Mouse (Mus musculus) liver, adult 2 months (tissue): ENCODE measurements around the gene Samd4b. TPM values are rescaled to one million over a fixed set of nuclear protein-coding genes. Genes with fewer than 3 reads are reported as not detected.
"Not testable (repeated sequence)": the region's sequence is repeated elsewhere in the genome, so short reads cannot be mapped to it uniquely, and the experiment has no call there.

ENCODE experiments used
- DNase-seq: peaks from one replicate; pipeline ENCODE4 v3.0.0-alpha.2; 2011; ENCODE audit warnings: low read depth, low spot score; ENCODE audit errors: extremely low read depth
- H3K27ac ChIP-seq: fragments of 200-500 bp; replicated peaks from 2 replicates; pipeline ENCODE4 v1.5.1; 2012; ENCODE audit warnings: low read depth, mild to moderate bottlenecking, control low read depth, inconsistent platforms, low read length; ENCODE audit not compliant: insufficient read depth
- H3K27me3 ChIP-seq: fragments of 200-500 bp; 2 replicates; pipeline ENCODE4 v1.6.1; 2012; ENCODE audit warnings: mild to moderate bottlenecking, moderate library complexity, low read length, inconsistent platforms; ENCODE audit not compliant: control insufficient read depth, insufficient read depth
- H3K36me3 ChIP-seq: fragments of 200-500 bp; 2 replicates; pipeline ENCODE4 v1.6.1; 2012; ENCODE audit warnings: low read length, inconsistent platforms; ENCODE audit not compliant: control insufficient read depth, insufficient read depth
- H3K4me1 ChIP-seq: fragments of 200-500 bp; 2 replicates; pipeline ENCODE4 v1.6.1; 2011; ENCODE audit warnings: low read length; ENCODE audit not compliant: control insufficient read depth, insufficient read depth
- H3K4me3 ChIP-seq: fragments of 200-500 bp; 2 replicates; pipeline ENCODE4 v1.5.1; 2011; ENCODE audit warnings: low read depth, mild to moderate bottlenecking, control low read depth, low read length, moderate library complexity; ENCODE audit not compliant: insufficient read depth
- H3K79me2 ChIP-seq: fragments of 200-500 bp; 2 replicates; pipeline ENCODE4 v1.6.1; 2012; ENCODE audit warnings: inconsistent platforms, mild to moderate bottlenecking, low read length, moderate library complexity; ENCODE audit not compliant: control insufficient read depth, insufficient read depth
- H3K9ac ChIP-seq: fragments of 200-500 bp; 2 replicates; pipeline ENCODE4 v1.6.1; 2012; ENCODE audit warnings: low read depth, mild to moderate bottlenecking, control low read depth, inconsistent platforms, low read length
- CTCF ChIP-seq: fragments of 200-500 bp; IDR thresholded peaks from 2 replicates; pipeline ENCODE4 v1.5.1; 2011; ENCODE audit warnings: low read depth, low read length, control low read depth
- POLR2A ChIP-seq: fragments of 200-500 bp; IDR thresholded peaks from 2 replicates; pipeline ENCODE4 v1.6.1; 2011; ENCODE audit warnings: low read length, control low read depth; ENCODE audit not compliant: insufficient read depth; ENCODE audit errors: extremely low read depth
- WGBS: fragments of 180-500 bp; shearing (Covaris S2); methylation state at CpG from one replicate; pipeline ENCODE4 v1.1.7; 2018; 5-methylcytosine and 5-hydroxymethylcytosine counted together
- polyA plus RNA-seq: library from polyadenylated mRNA; depleted of rRNA; stranded (reverse); fragments of >200 nt; gene quantifications from 2 replicates; pipeline ENCODE4 v1.2.3, GENCODE M21; 2012
- total RNA-seq: library from RNA; depleted of rRNA; stranded (reverse); fragments of >200 nt; gene quantifications from 2 replicates; pipeline ENCODE4 v1.2.3, GENCODE M21; 2014

The Samd4b gene
- total and polyA plus RNA-seq, 2 experiments = 4.1 to 27.0 TPM

- no peak within 1 kb of the TSS; the same call in 1 of the 2 replicates for H3K27ac ChIP-seq
- peaks cover 21% of the 10 kb centered on the region for H3K36me3 ChIP-seq
- under 1% methylated on average over 58 of the region's 58 CpGs for WGBS
These were observed 205.3 kb downstream of the Samd4b start, which contains the start of the genes Med29 and Paf1 for GRCm38 (mm10) chr7:28392429-28393271. Med29 (minus strand) TSS chr7:28392708. Paf1 (plus strand) TSS chr7:28392951.

GRCm38 (mm10) chr7:28390331-28390730, 207.6 kb downstream of the Samd4b start:
- no peak for DNase-seq
- peaks cover 5% of the 10 kb centered on the region for H3K36me3 ChIP-seq
- peaks cover 14% of the 10 kb centered on the region for H3K4me1 ChIP-seq
- H3K4me3 ChIP-seq = no peak overlapping the region
- no peak overlapping the region for H3K9ac ChIP-seq
- WGBS = 100% methylated on average over 3 of the region's 3 CpGs
- no peak for TF ChIP-seq POLR2A
- peaks cover 15% of the 10 kb centered on the region; the same call in 1 of the 2 replicates for H3K79me2 ChIP-seq
- no peak overlapping the region for H3K27ac ChIP-seq
- no peaks in the 10 kb centered on the region for H3K27me3 ChIP-seq

More at GRCm38 (mm10) chr7:28392429-28393271, 205.3 kb downstream of the Samd4b start, which contains the start of the genes Med29 and Paf1:
- H3K9ac ChIP-seq = peak within 1 kb of the TSS; percentile 92
- peak; percentile 100 for DNase-seq
- H3K27me3 ChIP-seq = no peaks in the 10 kb centered on the region
- TF ChIP-seq POLR2A (peak; percentile 96), CTCF (no peak)
- H3K79me2 ChIP-seq = peaks cover 15% of the 10 kb centered on the region; the same call in 1 of the 2 replicates
- peak within 1 kb of the TSS; percentile 92 for H3K4me3 ChIP-seq
- H3K4me1 ChIP-seq = peaks cover 11% of the 10 kb centered on the region

- not testable (repeated sequence) for DNase-seq, H3K27me3 ChIP-seq, H3K36me3 ChIP-seq, H3K9ac ChIP-seq, H3K27ac ChIP-seq, H3K4me3 ChIP-seq, H3K79me2 ChIP-seq
- peaks cover 19% of the 10 kb centered on the region for H3K4me1 ChIP-seq
- 89% methylated on average over 7 of the region's 7 CpGs for whole genome bisulfite sequencing
These were observed 210.6 kb downstream of the Samd4b start for GRCm38 (mm10) chr7:28387384-28387783.

- not testable (repeated sequence) for H3K36me3 ChIP-seq, H3K9ac ChIP-seq, DNase-seq, H3K4me3 ChIP-seq, H3K27ac ChIP-seq, H3K79me2 ChIP-seq, H3K27me3 ChIP-seq
- WGBS = 76% methylated on average over 6 of the region's 6 CpGs
- peaks cover 22% of the 10 kb centered on the region for H3K4me1 ChIP-seq
These were observed 211.1 kb downstream of the Samd4b start for GRCm38 (mm10) chr7:28386877-28387276.

- Histone ChIP-seq H3K4me1 (peaks cover 18% of the 10 kb centered on the region; the same call in 1 of the 2 replicates), H3K9ac (no peak overlapping the region), H3K27me3 (no peaks in the 10 kb centered on the region), H3K27ac (peak overlapping the region; percentile 11), H3K4me3 (no peak overlapping the region), H3K36me3 (no peaks in the 10 kb centered on the region), H3K79me2 (peaks cover 5% of the 10 kb centered on the region; the same call in 1 of the 2 replicates)
- TF ChIP-seq CTCF = peak; percentile 99
- TF ChIP-seq POLR2A = no peak
- WGBS = 0% methylated on average over 4 of the region's 4 CpGs
- DNase-seq = peak; percentile 70
These were observed 211.5 kb downstream of the Samd4b start for GRCm38 (mm10) chr7:28386462-28386861.

- no peak overlapping the region for H3K9ac ChIP-seq
- peaks cover 5% of the 10 kb centered on the region; the same call in 1 of the 2 replicates for H3K79me2 ChIP-seq
- peak overlapping the region; percentile 11 for H3K27ac ChIP-seq
- TF ChIP-seq CTCF = no peak
- no peak for TF ChIP-seq POLR2A
- H3K4me1 ChIP-seq = peaks cover 18% of the 10 kb centered on the region; the same call in 1 of the 2 replicates
- 59% methylated on average over 7 of the region's 7 CpGs for WGBS
- H3K36me3 ChIP-seq = no peaks in the 10 kb centered on the region
- H3K4me3 ChIP-seq = no peak overlapping the region
- peak; percentile 54 for DNase-seq
- no peaks in the 10 kb centered on the region for H3K27me3 ChIP-seq
These were observed 211.9 kb downstream of the Samd4b start for GRCm38 (mm10) chr7:28386007-28386406.
